Mouse (Mus musculus): Measurements from ENCODE around the gene Stxbp6. TPM values are rescaled to one million over a fixed set of nuclear protein-coding genes. Genes with fewer than 3 reads are reported as not detected.
"Not testable (repeated sequence)": the region's sequence is repeated elsewhere in the genome, so short reads cannot be mapped to it uniquely, and the experiment has no call there.

The Stxbp6 gene
- polyA plus RNA-seq, 1 experiment from 2014 or later = 7.1 TPM

GRCm38 (mm10) chr12:45061336-45061735 is 13.2 kb downstream of the Stxbp6 start:
- no peak overlapping the region for H3K9ac ChIP-seq (replicated peaks)
- DNase-seq = no peak
- WGBS (ENCODE audit: insufficient replicate concordance) = 40% methylated on average over 5 of the region's 5 CpGs
- no peak for TF ChIP-seq CTCF (IDR thresholded peaks at IDR 0.05; ENCODE audit: low read depth)
- TF ChIP-seq EP300 (IDR thresholded peaks at IDR 0.05; ENCODE audit: low read depth) = no peak
- no peaks in the 10 kb centered on the region for H3K36me3 ChIP-seq (replicated peaks; ENCODE audit: insufficient read depth, low read length)
- H3K4me3 ChIP-seq (ENCODE audit: low read depth, low read length) = no peak overlapping the region
- no peaks in the 10 kb centered on the region for H3K9me3 ChIP-seq (ENCODE audit: low read length)
- no peak for ATAC-seq
- H3K27ac ChIP-seq (ENCODE audit: low read depth) = no peak overlapping the region
- no peak overlapping the region for H3K4me2 ChIP-seq (ENCODE audit: low read depth, low read length)
- H3K27me3 ChIP-seq (ENCODE audit: insufficient read depth, low read length) = no peaks in the 10 kb centered on the region
- H3K4me1 ChIP-seq (ENCODE audit: insufficient read depth) = peaks cover 2% of the 10 kb centered on the region; the same call in 1 of the 2 replicates

DNA sequence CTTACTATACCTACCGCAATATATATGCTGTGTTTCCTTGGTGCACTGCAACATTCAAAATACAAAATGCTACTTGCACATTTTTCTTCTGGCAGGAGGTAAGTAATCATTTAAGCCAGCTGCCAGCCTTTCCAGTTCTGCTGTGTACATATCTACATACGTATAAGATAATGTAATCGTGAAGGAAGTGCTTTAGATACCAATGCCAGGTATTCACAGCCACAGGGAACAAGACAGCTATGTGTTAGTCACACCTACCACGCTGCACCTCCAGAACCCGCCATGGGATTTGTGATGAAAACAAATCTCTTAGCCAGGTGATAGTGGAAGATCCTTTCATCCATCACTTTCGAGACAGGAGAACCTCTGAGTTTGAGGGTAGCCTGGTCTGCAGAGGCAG is 13.7 kb downstream of the Stxbp6 start:
- no peak overlapping the region for H3K4me3 ChIP-seq (ENCODE audit: low read depth, low read length)
- peaks cover 2% of the 10 kb centered on the region; the same call in 1 of the 2 replicates for H3K4me1 ChIP-seq (ENCODE audit: insufficient read depth)
- no peaks in the 10 kb centered on the region for H3K36me3 ChIP-seq (replicated peaks; ENCODE audit: insufficient read depth, low read length)
- H3K27ac ChIP-seq (ENCODE audit: low read depth) = no peak overlapping the region
- no peak overlapping the region for H3K9ac ChIP-seq (replicated peaks)
- ATAC-seq = no peak
- 65% methylated on average over 6 of the region's 6 CpGs for WGBS (ENCODE audit: insufficient replicate concordance)
- no peaks in the 10 kb centered on the region for H3K27me3 ChIP-seq (ENCODE audit: insufficient read depth, low read length)
- no peak overlapping the region for H3K4me2 ChIP-seq (ENCODE audit: low read depth, low read length)
- TF ChIP-seq EP300 (IDR thresholded peaks at IDR 0.05; ENCODE audit: low read depth) (no peak), CTCF (IDR thresholded peaks at IDR 0.05; ENCODE audit: low read depth) (no peak)
- DNase-seq = no peak
- H3K9me3 ChIP-seq (ENCODE audit: low read length) = no peaks in the 10 kb centered on the region

DNA sequence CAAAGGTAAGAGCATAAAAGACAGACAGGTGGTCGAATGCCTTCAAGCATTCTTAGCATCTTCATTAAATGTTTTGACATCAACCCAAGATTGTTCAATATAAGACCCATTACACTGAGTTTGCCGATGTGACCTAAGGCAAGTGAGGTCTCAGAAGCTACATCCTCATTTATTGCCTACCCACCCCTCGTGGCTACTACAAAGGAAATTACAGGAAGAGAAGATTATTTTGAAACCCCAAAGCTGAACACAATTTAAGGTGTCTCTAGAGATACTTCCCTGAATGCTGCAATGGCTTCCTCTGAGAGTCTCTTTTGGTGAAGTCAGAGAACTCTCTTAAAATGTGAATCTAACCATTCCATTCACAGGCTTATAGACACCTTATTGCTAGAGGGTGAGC is 16.5 kb downstream of the Stxbp6 start:
- ATAC-seq = no peak
- DNase-seq = no peak
- 64% methylated on average over 3 of the region's 3 CpGs for WGBS (ENCODE audit: insufficient replicate concordance)

DNA sequence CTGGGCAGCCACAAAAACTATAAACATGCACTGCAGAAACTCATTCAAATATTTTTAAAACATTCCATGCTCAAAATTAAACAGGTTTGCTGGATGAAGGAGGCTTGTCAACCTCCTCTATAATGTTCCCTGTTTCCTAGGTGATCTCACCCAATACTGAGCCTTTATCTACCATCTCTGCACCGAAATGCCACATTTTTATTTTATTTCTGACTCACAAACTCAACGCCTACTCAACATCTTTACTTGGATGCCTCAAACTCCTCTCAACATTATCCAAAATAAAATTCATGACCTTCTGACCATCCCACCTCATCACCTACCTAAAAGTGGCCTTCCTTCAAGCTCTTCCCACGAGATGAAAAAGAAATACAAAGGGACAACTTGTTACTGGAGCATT is 18.1 kb downstream of the Stxbp6 start:
- H3K27me3 ChIP-seq (ENCODE audit: insufficient read depth, low read length) = no peaks in the 10 kb centered on the region
- 54% methylated on average over 3 of the region's 3 CpGs for whole genome bisulfite sequencing (ENCODE audit: insufficient replicate concordance)
- TF ChIP-seq CTCF (IDR thresholded peaks at IDR 0.05; ENCODE audit: low read depth) (no peak), EP300 (IDR thresholded peaks at IDR 0.05; ENCODE audit: low read depth) (no peak)
- H3K9me3 ChIP-seq (ENCODE audit: low read length) = no peaks in the 10 kb centered on the region
- no peak overlapping the region for H3K27ac ChIP-seq (ENCODE audit: low read depth)
- H3K4me3 ChIP-seq (ENCODE audit: low read depth, low read length) = no peak overlapping the region
- ATAC-seq = no peak
- no peak for DNase-seq
- no peak overlapping the region for H3K4me2 ChIP-seq (ENCODE audit: low read depth, low read length)
- H3K36me3 ChIP-seq (replicated peaks; ENCODE audit: insufficient read depth, low read length) = no peaks in the 10 kb centered on the region
- H3K4me1 ChIP-seq (ENCODE audit: insufficient read depth) = peaks cover 10% of the 10 kb centered on the region
- H3K9ac ChIP-seq (replicated peaks) = no peak overlapping the region

More for the DNA sequence above, 16.5 kb downstream of the Stxbp6 start:
- Histone ChIP-seq H3K27me3 (ENCODE audit: insufficient read depth, low read length) (no peaks in the 10 kb centered on the region), H3K27ac (ENCODE audit: low read depth) (no peak overlapping the region), H3K4me3 (ENCODE audit: low read depth, low read length) (no peak overlapping the region), H3K9me3 (ENCODE audit: low read length) (no peaks in the 10 kb centered on the region), H3K9ac (replicated peaks) (no peak overlapping the region), H3K36me3 (replicated peaks; ENCODE audit: insufficient read depth, low read length) (no peaks in the 10 kb centered on the region), H3K4me1 (ENCODE audit: insufficient read depth) (peaks cover 11% of the 10 kb centered on the region), H3K4me2 (ENCODE audit: low read depth, low read length) (no peak overlapping the region)
- TF ChIP-seq CTCF (IDR thresholded peaks at IDR 0.05; ENCODE audit: low read depth) (no peak), EP300 (IDR thresholded peaks at IDR 0.05; ENCODE audit: low read depth) (no peak)

DNA sequence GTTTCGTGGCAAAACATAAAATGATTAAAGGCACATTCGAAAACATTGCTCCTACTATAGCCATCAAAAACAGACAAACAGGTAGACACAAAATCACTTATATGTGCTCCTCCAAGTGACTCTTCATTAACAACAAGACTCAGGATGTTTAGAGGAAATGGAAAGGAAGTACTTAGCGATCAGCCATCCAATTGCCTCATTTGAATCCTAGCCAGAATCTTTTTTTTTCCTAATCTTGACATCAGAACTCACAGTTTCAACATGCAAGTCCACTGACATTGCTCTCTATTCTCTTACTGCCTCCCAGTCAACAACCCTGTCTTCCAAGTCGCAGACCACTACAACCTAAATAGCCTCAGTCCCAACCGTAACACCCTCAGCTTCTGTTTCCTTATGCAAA is 21.2 kb downstream of the Stxbp6 start:
- Histone ChIP-seq H3K9ac (replicated peaks) (no peak overlapping the region), H3K9me3 (ENCODE audit: low read length) (no peaks in the 10 kb centered on the region), H3K4me3 (ENCODE audit: low read depth, low read length) (no peak overlapping the region), H3K36me3 (replicated peaks; ENCODE audit: insufficient read depth, low read length) (no peaks in the 10 kb centered on the region), H3K27me3 (ENCODE audit: insufficient read depth, low read length) (no peaks in the 10 kb centered on the region), H3K4me1 (ENCODE audit: insufficient read depth) (peaks cover 8% of the 10 kb centered on the region), H3K27ac (ENCODE audit: low read depth) (no peak overlapping the region), H3K4me2 (ENCODE audit: low read depth, low read length) (no peak overlapping the region)
- no peak for TF ChIP-seq EP300 (IDR thresholded peaks at IDR 0.05; ENCODE audit: low read depth)
- no peak for TF ChIP-seq CTCF (IDR thresholded peaks at IDR 0.05; ENCODE audit: low read depth)
- DNase-seq (no peak), ATAC-seq (no peak)
- WGBS (ENCODE audit: insufficient replicate concordance) = 67% methylated on average over 5 of the region's 5 CpGs

GRCm38 (mm10) chr12:45052860-45053259 is 21.6 kb downstream of the Stxbp6 start:
- no peak for ATAC-seq

DNA sequence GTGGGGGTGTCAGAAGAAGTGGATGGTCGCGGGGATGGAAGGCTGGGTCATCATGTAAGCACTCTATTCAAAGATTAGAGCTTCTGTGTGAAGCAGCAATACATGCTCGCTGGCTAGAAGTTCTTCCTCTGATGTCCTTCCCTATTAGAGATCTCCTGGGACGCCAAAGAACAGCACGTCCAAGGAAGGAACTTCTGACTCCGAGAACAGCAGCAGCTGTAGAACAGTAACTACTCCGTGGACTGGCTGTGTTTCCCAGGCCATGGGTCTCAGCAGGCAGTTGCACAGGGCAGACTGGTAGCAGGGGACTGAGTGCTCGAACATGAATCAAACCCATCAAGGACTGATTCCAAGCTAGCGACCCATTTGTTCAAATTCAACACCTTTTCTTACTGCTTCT is 24.6 kb downstream of the Stxbp6 start:
- WGBS (ENCODE audit: insufficient replicate concordance) = 66% methylated on average over 9 of the region's 9 CpGs
- Histone ChIP-seq H3K27me3 (ENCODE audit: insufficient read depth, low read length) (no peaks in the 10 kb centered on the region), H3K4me3 (ENCODE audit: low read depth, low read length) (no peak overlapping the region)

More at GRCm38 (mm10) chr12:45052860-45053259, 21.6 kb downstream of the Stxbp6 start:
- H3K4me1 ChIP-seq (ENCODE audit: insufficient read depth) = peaks cover 8% of the 10 kb centered on the region
- TF ChIP-seq CTCF (IDR thresholded peaks at IDR 0.05; ENCODE audit: low read depth) = no peak
- no peak for TF ChIP-seq EP300 (IDR thresholded peaks at IDR 0.05; ENCODE audit: low read depth)
- H3K27me3 ChIP-seq (ENCODE audit: insufficient read depth, low read length) = no peaks in the 10 kb centered on the region
- H3K27ac ChIP-seq (ENCODE audit: low read depth) = no peak overlapping the region
- no peaks in the 10 kb centered on the region for H3K36me3 ChIP-seq (replicated peaks; ENCODE audit: insufficient read depth, low read length)
- DNase-seq = no peak
- no peak overlapping the region for H3K4me2 ChIP-seq (ENCODE audit: low read depth, low read length)
- H3K9me3 ChIP-seq (ENCODE audit: low read length) = no peaks in the 10 kb centered on the region
- H3K9ac ChIP-seq (replicated peaks) = no peak overlapping the region
- 66% methylated on average over 5 of the region's 5 CpGs for whole genome bisulfite sequencing (ENCODE audit: insufficient replicate concordance)
- H3K4me3 ChIP-seq (ENCODE audit: low read depth, low read length) = no peak overlapping the region

GRCm38 (mm10) chr12:45047711-45048110 is 26.8 kb downstream of the Stxbp6 start:
- not testable (repeated sequence) for H3K9me3 ChIP-seq (ENCODE audit: low read length); ATAC-seq; DNase-seq; H3K4me1 ChIP-seq (ENCODE audit: insufficient read depth); H3K4me3 ChIP-seq (ENCODE audit: low read depth, low read length); H3K36me3 ChIP-seq (replicated peaks; ENCODE audit: insufficient read depth, low read length); H3K27me3 ChIP-seq (ENCODE audit: insufficient read depth, low read length); H3K9ac ChIP-seq (replicated peaks); H3K27ac ChIP-seq (ENCODE audit: low read depth); H3K4me2 ChIP-seq (ENCODE audit: low read depth, low read length)
- 60% methylated on average over 7 of the region's 9 CpGs for WGBS (ENCODE audit: insufficient replicate concordance)

More for the DNA sequence above, 24.6 kb downstream of the Stxbp6 start:
- Histone ChIP-seq H3K4me1 (ENCODE audit: insufficient read depth) (peaks cover 6% of the 10 kb centered on the region), H3K9ac (replicated peaks) (no peak overlapping the region), H3K4me2 (ENCODE audit: low read depth, low read length) (no peak overlapping the region), H3K36me3 (replicated peaks; ENCODE audit: insufficient read depth, low read length) (no peaks in the 10 kb centered on the region), H3K9me3 (ENCODE audit: low read length) (no peaks in the 10 kb centered on the region), H3K27ac (ENCODE audit: low read depth) (no peak overlapping the region)
- TF ChIP-seq CTCF (IDR thresholded peaks at IDR 0.05; ENCODE audit: low read depth) (no peak), EP300 (IDR thresholded peaks at IDR 0.05; ENCODE audit: low read depth) (no peak)
- DNase-seq = no peak
- no peak for ATAC-seq

Data from liver, postnatal 0 days (tissue).